Mouse (Mus musculus): ENCODE data around the gene Cx3cr1.

The Cx3cr1 gene

GRCm38 (mm10) chr9:119978151-119978810 lies 91.4 kb downstream of the Cx3cr1 start:
- H3K9me3 ChIP-seq (ENCODE audit: low read length): no peaks in the 10 kb centered on the region
- TF ChIP-seq NANOG (IDR thresholded peaks at IDR 0.05; ENCODE audit: borderline replicate concordance, low read length): no peak
- TF ChIP-seq CTCF (conservative IDR thresholded peaks at IDR 0.05; ENCODE audit: low read length): no peak
- TF ChIP-seq POU5F1 (IDR thresholded peaks at IDR 0.05; ENCODE audit: borderline replicate concordance, low read length): no peak
- H3K4me3 ChIP-seq (replicated peaks; ENCODE audit: low read length): peak overlapping the region; percentile 68
- H3K27me3 ChIP-seq (ENCODE audit: insufficient read depth, low read length): no peaks in the 10 kb centered on the region
- H3K36me3 ChIP-seq (ENCODE audit: insufficient read depth, low read length): peaks cover 44% of the 10 kb centered on the region
- peaks cover 97% of the 10 kb centered on the region for H3K4me1 ChIP-seq (replicated peaks; ENCODE audit: low read depth, low read length)

- Histone ChIP-seq H3K4me3 (replicated peaks; ENCODE audit: low read length) (peak overlapping the region; percentile 68), H3K36me3 (ENCODE audit: insufficient read depth, low read length) (peaks cover 51% of the 10 kb centered on the region), H3K27me3 (ENCODE audit: insufficient read depth, low read length) (no peaks in the 10 kb centered on the region), H3K4me1 (replicated peaks; ENCODE audit: low read depth, low read length) (peaks cover 98% of the 10 kb centered on the region), H3K9me3 (ENCODE audit: low read length) (no peaks in the 10 kb centered on the region)
- TF ChIP-seq NANOG (IDR thresholded peaks at IDR 0.05; ENCODE audit: borderline replicate concordance, low read length) (no peak), CTCF (conservative IDR thresholded peaks at IDR 0.05; ENCODE audit: low read length) (no peak), POU5F1 (IDR thresholded peaks at IDR 0.05; ENCODE audit: borderline replicate concordance, low read length) (no peak)
Measured at GRCm38 (mm10) chr9:119977557-119978060, 92.1 kb downstream of the Cx3cr1 start.

GRCm38 (mm10) chr9:119976704-119977556 lies 92.7 kb downstream of the Cx3cr1 start:
- no peak; the same call in 1 of the 2 replicates for TF ChIP-seq NANOG (IDR thresholded peaks at IDR 0.05; ENCODE audit: borderline replicate concordance, low read length)
- TF ChIP-seq CTCF (conservative IDR thresholded peaks at IDR 0.05; ENCODE audit: low read length): no peak
- no peak for TF ChIP-seq POU5F1 (IDR thresholded peaks at IDR 0.05; ENCODE audit: borderline replicate concordance, low read length)
- no peaks in the 10 kb centered on the region for H3K27me3 ChIP-seq (ENCODE audit: insufficient read depth, low read length)
- peaks cover 98% of the 10 kb centered on the region for H3K4me1 ChIP-seq (replicated peaks; ENCODE audit: low read depth, low read length)
- H3K4me3 ChIP-seq (replicated peaks; ENCODE audit: low read length): peak overlapping the region; percentile 68
- H3K36me3 ChIP-seq (ENCODE audit: insufficient read depth, low read length): peaks cover 58% of the 10 kb centered on the region
- no peaks in the 10 kb centered on the region for H3K9me3 ChIP-seq (ENCODE audit: low read length)

GRCm38 (mm10) chr9:119975286-119975685 lies 94.4 kb downstream of the Cx3cr1 start:
- Histone ChIP-seq H3K4me3 (replicated peaks; ENCODE audit: low read length) (no peak overlapping the region), H3K4me1 (replicated peaks; ENCODE audit: low read depth, low read length) (peaks cover 98% of the 10 kb centered on the region), H3K27me3 (ENCODE audit: insufficient read depth, low read length) (no peaks in the 10 kb centered on the region), H3K36me3 (ENCODE audit: insufficient read depth, low read length) (peaks cover 67% of the 10 kb centered on the region), H3K9me3 (ENCODE audit: low read length) (no peaks in the 10 kb centered on the region)
- no peak for TF ChIP-seq CTCF (conservative IDR thresholded peaks at IDR 0.05; ENCODE audit: low read length)
- no peak for TF ChIP-seq NANOG (IDR thresholded peaks at IDR 0.05; ENCODE audit: borderline replicate concordance, low read length)
- no peak for TF ChIP-seq POU5F1 (IDR thresholded peaks at IDR 0.05; ENCODE audit: borderline replicate concordance, low read length)

- TF ChIP-seq CTCF (conservative IDR thresholded peaks at IDR 0.05; ENCODE audit: low read length) (peak; percentile 71), POU5F1 (IDR thresholded peaks at IDR 0.05; ENCODE audit: borderline replicate concordance, low read length) (no peak)
- Histone ChIP-seq H3K4me1 (replicated peaks; ENCODE audit: low read depth, low read length) (peaks cover 99% of the 10 kb centered on the region), H3K9me3 (ENCODE audit: low read length) (no peaks in the 10 kb centered on the region), H3K36me3 (ENCODE audit: insufficient read depth, low read length) (peaks cover 68% of the 10 kb centered on the region), H3K27me3 (ENCODE audit: insufficient read depth, low read length) (no peaks in the 10 kb centered on the region), H3K4me3 (replicated peaks; ENCODE audit: low read length) (peak overlapping the region; percentile 77)
Measured at GRCm38 (mm10) chr9:119974609-119975008, 95.1 kb downstream of the Cx3cr1 start.

- H3K27me3 ChIP-seq (ENCODE audit: insufficient read depth, low read length): no peaks in the 10 kb centered on the region
- no peaks in the 10 kb centered on the region for H3K9me3 ChIP-seq (ENCODE audit: low read length)
- TF ChIP-seq POU5F1 (IDR thresholded peaks at IDR 0.05; ENCODE audit: borderline replicate concordance, low read length): no peak
- no peak for TF ChIP-seq NANOG (IDR thresholded peaks at IDR 0.05; ENCODE audit: borderline replicate concordance, low read length)
- peak; percentile 82 for TF ChIP-seq CTCF (conservative IDR thresholded peaks at IDR 0.05; ENCODE audit: low read length)
- peak overlapping the region; percentile 77 for H3K4me3 ChIP-seq (replicated peaks; ENCODE audit: low read length)
- peaks cover 95% of the 10 kb centered on the region for H3K4me1 ChIP-seq (replicated peaks; ENCODE audit: low read depth, low read length)
- H3K36me3 ChIP-seq (ENCODE audit: insufficient read depth, low read length): peaks cover 64% of the 10 kb centered on the region
Measured at GRCm38 (mm10) chr9:119973869-119974520, 95.7 kb downstream of the Cx3cr1 start.

GRCm38 (mm10) chr9:119973281-119973680 lies 96.4 kb downstream of the Cx3cr1 start:
- TF ChIP-seq NANOG (IDR thresholded peaks at IDR 0.05; ENCODE audit: borderline replicate concordance, low read length) (no peak), POU5F1 (IDR thresholded peaks at IDR 0.05; ENCODE audit: borderline replicate concordance, low read length) (no peak), CTCF (conservative IDR thresholded peaks at IDR 0.05; ENCODE audit: low read length) (no peak)
- Histone ChIP-seq H3K4me3 (replicated peaks; ENCODE audit: low read length) (peak overlapping the region; percentile 77), H3K4me1 (replicated peaks; ENCODE audit: low read depth, low read length) (peaks cover 88% of the 10 kb centered on the region), H3K36me3 (ENCODE audit: insufficient read depth, low read length) (peaks cover 62% of the 10 kb centered on the region), H3K27me3 (ENCODE audit: insufficient read depth, low read length) (no peaks in the 10 kb centered on the region), H3K9me3 (ENCODE audit: low read length) (no peaks in the 10 kb centered on the region)

- H3K27me3 ChIP-seq (ENCODE audit: insufficient read depth, low read length): no peaks in the 10 kb centered on the region
- H3K4me1 ChIP-seq (replicated peaks; ENCODE audit: low read depth, low read length): peaks cover 86% of the 10 kb centered on the region
- no peaks in the 10 kb centered on the region for H3K9me3 ChIP-seq (ENCODE audit: low read length)
- peaks cover 62% of the 10 kb centered on the region for H3K36me3 ChIP-seq (ENCODE audit: insufficient read depth, low read length)
- no peak for TF ChIP-seq CTCF (conservative IDR thresholded peaks at IDR 0.05; ENCODE audit: low read length)
- no peak for TF ChIP-seq NANOG (IDR thresholded peaks at IDR 0.05; ENCODE audit: borderline replicate concordance, low read length)
- TF ChIP-seq POU5F1 (IDR thresholded peaks at IDR 0.05; ENCODE audit: borderline replicate concordance, low read length): no peak
- H3K4me3 ChIP-seq (replicated peaks; ENCODE audit: low read length): 0 out of 2 replicates have a peak overlapping the region, but pooled peaks have one; percentile 77
Measured at GRCm38 (mm10) chr9:119972582-119972981, 97.1 kb downstream of the Cx3cr1 start.
